Mouse (Mus musculus): Measurements from ENCODE around the gene 4930518I15Rik.

GRCm38 (mm10) chr2:156903367-156903766, 45.6 kb upstream of the 4930518I15Rik start:
- TF ChIP-seq CTCF (IDR thresholded peaks at IDR 0.05; ENCODE audit: low read depth) (peak; percentile 59), EP300 (optimal IDR thresholded peaks at IDR 0.05) (no peak)
